Mouse (Mus musculus) hematopoietic stem cell, adult 5-6 weeks (primary cell): ENCODE results near the gene March4. TPM values are rescaled to one million over a fixed set of nuclear protein-coding genes. Genes with fewer than 3 reads are reported as not detected.

ENCODE experiments used
- ATAC-seq, 2 experiments: fragments of 125-278 bp in 1 of 2; replicated peaks in 1 of 2; 2 replicates each; pipeline ENCODE4 v1.8.0; 2016 to 2017; ENCODE audit warnings: inconsistent platforms in 2 of 2, mild to moderate bottlenecking in 2 of 2, moderate number of reproducible peaks in 2 of 2, low read depth in 1 of 2, moderate TSS enrichment in 1 of 2; ENCODE audit not compliant: low FRiP score in 2 of 2, poor library complexity in 2 of 2, severe bottlenecking in 2 of 2, insufficient read depth in 1 of 2, low TSS enrichment in 1 of 2
- total RNA-seq: library from RNA; stranded (forward); fragments of 172-1452, 232-1000 nt; gene quantifications from 2 replicates; pipeline ENCODE4 v1.2.3, GENCODE M21; 2017

Gene March4
- total RNA-seq, 1 experiment from 2014 or later, result not detected

DNA sequence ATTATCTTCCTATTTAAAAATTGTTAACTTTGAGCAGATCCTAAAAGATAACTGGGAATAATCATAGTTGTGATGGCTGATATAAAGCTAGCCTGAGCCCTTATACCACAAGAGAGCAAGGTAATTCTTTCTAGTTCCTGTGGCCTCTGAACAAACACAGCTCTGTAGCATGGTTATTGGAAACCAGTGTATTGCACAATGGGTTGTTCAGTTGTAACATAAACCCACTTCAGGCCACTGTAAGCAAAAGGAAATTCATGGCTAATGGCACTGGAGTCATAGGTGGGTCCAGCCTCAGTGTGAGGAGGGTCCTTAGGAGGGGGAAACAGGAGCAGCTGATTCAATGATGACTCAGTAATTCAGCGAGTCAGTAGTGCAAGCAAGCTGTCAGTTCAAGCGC lies 116.5 kb downstream of the March4 start:
- no peak; a peak in 1 of 4 replicates for ATAC-seq

DNA sequence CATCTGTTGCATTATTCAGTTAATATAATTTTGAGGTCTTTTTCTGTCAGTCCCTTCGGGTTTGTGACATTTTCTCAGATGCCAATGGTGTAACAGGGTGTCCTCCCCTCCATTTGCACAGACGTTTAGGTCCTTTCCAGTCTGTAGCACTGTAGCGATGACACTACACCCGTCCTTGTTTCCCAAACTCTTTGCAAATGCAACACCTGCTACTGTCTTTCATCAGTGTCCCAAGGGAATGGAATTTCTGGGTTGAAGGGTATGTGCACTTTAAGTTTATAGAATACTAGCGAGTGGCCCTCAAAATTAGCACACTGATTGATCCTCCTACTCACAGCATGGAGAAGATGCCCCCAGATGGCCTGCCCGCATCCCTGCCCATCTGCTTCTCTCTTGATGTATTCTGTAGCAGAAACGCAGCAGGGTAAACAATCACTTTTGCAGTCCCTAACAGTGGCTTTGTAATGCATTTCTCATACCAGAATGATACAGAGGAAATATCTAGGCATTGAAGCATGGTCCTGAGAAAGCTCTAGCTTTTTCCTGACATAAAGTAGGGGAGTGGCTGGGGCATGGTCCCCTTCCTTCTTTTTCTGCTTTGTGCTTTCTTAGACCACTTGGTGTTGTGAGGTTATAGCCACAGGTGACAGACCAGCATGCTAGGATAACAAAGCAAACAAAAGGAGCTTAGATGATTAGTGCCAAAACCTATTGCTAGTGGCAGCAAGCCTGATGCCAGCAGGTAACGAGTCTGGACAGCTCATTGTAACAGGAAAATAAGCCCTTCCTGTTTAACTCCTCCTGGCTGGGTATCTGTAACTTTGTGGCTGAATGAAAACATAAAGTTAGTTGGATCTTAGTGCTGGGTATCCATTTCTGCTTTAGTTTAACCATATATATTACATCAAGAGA lies 117.7 kb downstream of the March4 start:
- no peak for ATAC-seq

DNA sequence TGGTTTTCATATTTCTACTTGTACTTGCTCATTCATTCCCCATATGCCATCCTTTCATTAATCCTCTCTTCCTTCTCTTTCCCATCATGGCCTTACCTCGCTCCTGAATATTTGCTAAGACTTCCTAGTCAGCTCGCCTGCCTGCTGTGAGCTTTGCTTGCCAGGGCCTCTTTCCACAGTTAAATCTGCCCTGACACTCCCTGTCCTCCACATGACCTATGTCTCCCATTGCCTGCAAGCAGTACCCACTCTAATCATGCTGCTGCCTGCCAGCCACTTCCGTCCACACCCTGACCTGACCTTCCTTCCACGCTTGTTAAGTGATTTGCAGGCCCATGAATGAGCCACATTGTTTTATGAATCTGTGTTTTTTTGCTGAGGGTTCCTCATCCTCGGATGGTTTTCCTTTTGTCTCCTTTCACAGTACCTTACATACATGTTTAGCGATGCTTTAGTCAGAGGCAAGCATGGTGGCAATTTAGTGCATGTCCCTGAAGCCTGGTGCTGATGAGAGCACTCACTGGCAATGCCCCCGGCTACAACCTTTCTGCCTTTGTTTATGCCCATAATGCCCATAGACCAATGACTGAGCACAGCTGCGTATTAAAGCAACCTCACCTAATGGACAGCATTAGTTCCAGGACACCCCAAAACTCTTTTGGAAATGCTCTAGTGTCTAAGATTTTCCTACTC lies 122.0 kb downstream of the March4 start:
- ATAC-seq, result no peak

DNA sequence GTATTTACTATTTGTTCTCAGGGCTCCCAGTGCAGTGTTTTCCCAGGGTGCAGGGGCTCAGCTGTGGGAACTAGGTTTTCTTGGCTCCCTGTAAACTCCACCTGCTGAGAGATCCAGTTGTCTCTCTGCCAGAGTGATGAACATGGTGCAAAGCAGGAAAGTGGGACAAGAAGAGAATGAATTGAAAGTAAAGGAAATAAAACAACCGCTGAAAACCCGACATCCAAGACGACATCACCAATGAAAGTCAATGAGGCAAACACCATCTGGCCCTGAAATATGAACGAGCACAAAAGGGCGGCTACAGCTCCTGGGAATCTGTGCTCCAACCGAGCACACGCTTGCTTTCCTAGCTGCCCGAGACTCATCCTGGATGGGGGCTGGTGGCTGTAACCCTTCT lies 122.6 kb downstream of the March4 start:
- ATAC-seq, result no peak

DNA sequence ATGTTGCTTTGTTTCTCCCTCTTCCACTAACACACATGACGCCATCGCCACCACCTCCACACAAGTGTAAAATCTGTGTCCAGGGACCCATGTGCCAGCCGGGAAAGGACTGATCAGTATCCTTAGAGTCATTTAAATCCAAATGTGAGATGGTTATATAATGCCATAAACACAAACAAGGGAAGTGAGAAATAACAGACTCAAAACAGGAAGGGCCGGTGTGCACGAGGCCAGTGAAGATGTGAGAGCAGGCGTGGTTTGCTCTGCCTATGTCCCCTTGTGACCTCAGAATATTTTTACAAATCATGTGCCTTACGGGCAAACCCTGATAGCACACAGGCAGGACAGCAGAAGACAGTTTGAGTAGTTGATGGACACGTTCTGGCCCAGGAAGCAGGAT lies 123.5 kb downstream of the March4 start:
- no peak for ATAC-seq

DNA sequence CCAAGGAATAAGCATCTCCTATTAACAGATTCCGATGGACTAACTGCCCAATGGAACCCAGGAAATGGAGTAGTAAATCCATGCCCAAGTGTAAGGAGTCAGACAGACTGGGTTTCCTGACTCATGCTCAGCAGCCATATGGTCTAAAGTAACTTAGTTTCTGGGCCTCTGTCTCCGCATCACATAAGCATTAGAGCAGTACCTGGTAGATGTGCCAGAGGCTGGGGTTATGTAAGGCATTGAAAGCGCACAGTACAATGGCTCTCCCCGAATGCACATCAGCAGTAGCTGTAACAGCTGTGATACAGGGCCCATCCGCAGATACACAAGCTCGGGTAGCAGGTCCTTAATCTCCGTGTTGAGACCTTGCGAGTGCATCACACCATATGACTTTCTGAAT lies 125.6 kb downstream of the March4 start:
- ATAC-seq, result no peak

DNA sequence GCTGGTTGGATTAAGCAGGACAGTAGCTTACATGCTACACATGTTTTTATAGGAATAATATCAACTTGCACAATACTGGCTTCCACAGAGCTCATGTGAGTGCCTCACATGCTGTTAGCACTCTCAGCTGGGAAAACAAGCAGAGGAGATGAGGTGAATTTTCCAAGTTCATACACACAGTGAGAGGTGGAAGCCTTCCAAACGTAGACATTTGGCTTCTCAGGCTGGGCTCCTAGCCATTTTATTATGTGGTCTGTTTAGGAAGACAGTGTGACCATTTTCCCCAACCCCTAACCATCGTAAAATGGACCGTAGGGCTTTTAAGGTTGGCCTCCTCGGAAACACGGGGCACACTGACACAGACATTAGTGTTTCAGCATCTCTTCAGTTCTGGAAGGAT lies 126.8 kb downstream of the March4 start:
- no peak for ATAC-seq

DNA sequence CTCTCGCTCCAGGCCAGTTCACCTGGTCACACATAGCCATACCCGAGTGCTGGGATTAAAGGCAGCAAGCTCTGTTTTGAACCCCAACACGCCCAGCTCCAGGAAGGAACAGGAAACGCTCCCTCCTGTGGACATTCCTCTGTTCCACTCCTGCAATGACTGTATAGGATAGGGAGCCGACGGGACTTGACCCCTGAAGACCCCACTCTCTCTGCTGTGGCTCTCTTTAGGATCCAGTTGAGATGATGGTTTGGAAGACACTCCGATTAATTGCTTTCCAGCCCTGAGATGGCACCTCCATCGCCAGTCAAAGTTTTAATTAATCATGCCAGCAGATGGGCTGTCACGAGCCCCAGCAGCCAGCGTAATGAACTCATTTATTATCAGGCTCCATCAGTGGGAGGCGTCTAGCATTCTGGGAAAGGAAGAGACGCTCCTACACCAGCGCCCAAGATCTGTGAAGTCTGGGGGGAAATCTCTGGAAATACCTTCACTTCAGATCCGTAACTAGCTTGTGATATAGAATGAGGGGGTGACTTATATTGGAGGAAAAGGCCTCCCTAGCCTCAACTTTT lies 130.1 kb downstream of the March4 start:
- no peak for ATAC-seq

DNA sequence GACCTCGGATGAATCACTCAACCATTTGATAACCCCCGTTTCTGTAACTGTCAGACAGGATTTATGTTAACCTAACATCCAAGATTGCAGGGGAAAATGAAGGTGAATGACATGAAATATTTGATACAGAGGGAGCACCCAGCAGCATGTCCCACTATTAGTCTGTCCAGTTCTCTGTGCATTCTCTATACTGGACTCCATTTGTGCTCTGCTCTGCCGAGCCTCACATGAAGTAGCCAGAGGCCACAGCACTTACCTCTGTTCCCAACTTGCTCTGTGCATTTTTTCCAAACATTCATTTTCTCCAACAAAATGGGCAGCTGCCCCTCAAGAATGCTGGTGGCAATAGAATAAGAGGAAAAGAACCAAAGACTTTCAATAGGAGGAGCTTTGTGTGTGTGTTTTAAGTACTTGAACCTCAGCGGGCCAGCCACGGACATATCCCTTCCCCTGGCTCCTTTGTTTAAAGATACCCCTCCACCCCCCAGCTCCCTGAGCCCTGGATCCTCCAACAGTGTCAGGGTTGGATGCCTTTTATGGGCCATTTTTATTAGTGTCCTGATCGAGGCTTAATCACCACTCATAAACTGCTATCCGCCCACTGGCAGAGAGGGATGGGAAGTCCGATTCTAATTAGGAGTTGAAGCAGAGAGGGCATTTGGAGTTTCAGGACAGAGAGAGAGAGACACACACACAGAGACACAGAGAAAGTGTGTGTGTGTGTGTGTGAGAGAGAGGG lies 135.2 kb downstream of the March4 start:
- no peak for ATAC-seq

DNA sequence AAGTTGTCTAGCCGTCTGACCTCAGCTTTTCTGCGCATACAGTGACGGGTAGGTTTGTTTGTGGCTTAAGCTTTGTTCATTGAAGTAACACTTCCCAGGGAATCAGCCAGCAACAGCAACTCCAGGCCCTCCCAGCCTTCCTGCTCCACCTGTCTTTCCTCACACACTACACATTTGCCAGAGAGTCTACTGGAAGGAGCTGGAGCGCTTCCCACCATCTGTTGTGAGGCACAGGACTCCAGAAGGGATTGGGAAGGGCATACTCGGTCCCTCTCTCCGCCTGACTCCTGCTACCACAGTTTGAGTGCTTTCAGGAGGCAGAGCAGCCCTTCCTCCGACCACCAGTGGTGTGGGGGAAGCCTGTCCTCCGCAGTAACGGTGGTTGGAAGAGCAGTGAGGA lies 136.1 kb downstream of the March4 start:
- no peak for ATAC-seq

DNA sequence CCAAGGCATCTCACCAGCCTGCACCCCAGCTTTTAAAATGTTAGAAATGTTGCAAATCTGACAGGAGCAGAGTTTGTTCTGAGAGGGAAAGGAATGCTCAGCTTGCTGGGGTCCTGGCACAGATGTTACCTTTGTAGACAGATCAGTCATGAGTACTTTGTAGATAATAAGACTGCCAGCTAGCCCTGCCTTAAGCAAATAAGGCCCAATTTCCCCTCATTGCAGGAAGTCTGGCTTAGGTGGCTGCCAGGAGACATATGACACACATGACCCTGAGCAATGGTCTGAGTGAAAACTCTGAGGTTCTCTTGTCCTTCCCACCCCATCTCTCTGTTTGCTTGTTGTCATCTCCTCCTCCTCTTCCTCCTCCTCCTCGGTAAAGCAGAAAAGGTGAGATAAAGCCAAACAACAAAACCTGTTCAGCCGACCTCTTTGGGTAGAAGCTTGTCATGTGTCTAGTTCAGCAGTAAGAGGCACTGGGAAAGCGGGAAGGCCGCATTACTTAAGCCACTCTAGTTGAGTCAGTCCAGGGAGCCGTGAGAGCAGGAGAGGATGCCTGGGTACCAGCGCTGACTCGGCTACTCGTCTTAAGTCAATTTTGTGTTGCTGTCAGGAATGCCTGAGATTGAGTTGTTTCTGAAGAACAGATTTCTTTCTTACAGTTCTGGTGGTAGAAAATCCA lies 136.9 kb downstream of the March4 start:
- no peak for ATAC-seq

DNA sequence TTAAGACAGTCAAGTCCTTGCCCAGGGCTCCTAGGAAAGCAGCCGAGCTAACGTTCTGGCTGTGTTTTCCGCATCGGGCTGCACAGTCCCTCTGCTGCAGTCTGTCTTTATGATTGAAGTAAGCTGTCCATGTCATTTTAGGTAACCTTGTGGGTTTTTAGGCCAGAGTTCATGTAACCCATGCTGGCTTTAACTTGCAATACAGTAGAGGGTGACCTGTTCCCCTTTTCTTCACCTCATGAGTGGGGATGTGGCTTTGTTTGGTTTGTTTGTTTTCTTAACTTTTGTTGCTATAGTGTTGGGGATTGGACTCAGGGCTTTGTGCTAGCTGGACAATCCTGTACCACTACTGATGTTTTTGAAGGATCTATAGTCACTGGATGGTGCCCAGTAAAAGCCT lies 146.3 kb downstream of the March4 start:
- peak in 1 of 2 experiments; percentile 45; a peak in 1 of 4 replicates for ATAC-seq

DNA sequence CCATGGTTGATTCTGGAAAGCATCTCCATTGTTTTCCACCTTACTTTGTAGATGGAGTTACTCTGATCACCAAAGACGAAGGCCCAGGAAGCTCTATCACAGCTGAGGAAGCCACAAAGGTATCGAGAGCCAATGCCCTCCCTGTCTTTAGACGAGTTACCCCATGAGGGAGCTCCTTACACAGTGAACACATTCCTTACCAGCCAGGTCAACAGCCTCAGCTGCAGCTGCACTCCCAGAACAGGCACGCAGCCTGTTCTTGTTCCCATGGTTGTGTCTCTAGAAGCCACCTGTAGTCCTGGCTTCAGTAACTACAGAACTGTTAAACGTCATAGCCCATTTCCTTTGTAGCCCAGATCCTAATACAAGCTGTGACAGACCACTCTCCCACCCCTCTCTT lies 153.1 kb downstream of the March4 start:
- ATAC-seq, result no peak

DNA sequence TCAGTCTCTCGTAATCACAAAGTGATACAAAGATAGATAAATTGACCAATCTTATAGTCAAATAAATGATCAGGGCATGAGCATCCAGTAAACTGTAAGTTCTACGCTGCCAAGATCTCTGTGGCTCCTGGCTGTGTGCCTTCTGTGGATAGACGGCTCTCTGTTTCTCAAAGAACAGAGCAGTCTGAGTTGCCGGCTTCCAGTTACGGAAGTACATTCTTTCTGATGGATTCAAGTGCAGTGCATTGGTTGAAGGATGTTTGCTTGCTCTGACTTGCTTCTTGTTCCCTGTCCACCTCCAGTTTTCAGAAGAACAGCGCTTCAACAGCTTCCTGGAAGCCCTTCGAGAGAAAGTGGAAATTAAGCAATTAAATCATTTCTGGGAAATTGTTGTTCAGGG lies 153.7 kb downstream of the March4 start:
- no peak for ATAC-seq

DNA sequence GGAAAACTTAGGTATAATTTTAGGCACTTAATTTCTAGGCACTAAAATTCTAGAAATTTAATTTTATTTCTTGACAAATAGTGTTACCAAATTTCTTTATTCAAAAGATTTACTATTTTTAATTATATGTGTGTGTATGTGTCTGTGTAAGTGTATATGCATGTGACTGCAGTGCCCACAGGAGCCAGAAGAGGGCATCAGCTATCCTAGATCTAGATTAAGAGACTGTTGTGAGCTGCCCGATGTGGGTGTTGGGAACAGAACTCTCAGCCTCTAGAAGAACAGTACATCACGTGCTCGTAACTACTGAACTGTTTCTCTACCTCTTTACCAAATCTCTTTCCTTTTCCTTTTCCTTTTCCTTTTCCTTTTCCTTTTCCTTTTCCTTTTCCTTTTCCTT lies 156.2 kb downstream of the March4 start:
- no peak for ATAC-seq

DNA sequence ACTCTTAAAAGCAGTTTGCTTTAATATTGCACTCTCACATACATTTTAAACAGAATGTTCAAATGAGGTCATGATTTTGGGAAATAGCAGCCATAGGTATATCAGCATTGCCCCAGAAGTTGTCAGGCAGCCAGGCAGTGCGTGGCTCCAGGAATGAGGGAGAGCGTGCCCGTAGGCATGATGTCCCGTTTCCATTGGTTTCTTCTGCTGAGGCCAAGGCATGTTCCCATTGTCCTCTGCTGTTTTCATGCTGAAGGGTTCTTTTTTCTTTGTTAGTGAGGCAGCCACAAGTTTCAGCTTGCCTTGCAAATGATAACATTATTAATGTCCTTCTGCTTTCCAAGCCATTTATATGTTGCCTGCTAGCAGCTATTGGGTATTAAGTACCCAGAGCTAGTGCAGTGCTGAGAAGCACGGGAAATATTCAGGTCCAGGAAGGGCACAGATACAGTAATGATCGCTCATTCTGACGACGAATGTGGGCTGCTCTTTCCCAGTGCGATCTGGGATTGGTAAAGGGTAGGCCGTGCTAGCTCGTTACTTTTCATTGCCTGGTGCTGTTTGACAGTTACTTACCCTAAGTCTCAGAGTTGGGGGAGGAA lies 156.9 kb downstream of the March4 start:
- no peak for ATAC-seq

DNA sequence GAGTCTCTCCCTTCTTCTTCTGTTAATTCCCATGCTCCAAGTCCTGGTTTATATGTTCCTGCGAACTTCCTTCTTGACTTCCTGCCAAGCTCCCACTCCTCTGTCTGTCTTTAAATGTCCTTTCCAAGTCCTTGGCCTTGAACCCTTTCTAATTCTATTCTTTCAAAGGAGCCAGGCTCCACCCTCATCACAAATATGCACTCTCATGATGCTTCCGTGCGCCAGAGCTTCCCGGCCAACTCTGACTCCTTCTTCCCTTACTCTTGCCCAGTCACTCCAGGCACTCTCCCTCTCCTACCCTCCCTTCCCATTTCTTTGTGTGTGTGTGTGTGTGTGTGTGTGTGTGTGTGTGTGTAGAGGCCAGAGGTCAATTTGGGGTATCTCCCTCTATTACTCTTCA lies 158.6 kb downstream of the March4 start:
- ATAC-seq, result no peak
